Mouse (Mus musculus): Measurements from ENCODE around the gene Gbp2b.
A peak's percentile ranks its signal among the peaks of the same experiment; 100 is the strongest.
"Not testable (repeated sequence)": the region's sequence is repeated elsewhere in the genome, so short reads cannot be mapped to it uniquely, and the experiment has no call there.

Gbp2b gene

GRCm38 (mm10) chr3:142594547-142594946 is at the start of gene Gbp2b:
Gbp2b (plus strand) TSS chr3:142594847.
- no peak for DNase-seq

DNA sequence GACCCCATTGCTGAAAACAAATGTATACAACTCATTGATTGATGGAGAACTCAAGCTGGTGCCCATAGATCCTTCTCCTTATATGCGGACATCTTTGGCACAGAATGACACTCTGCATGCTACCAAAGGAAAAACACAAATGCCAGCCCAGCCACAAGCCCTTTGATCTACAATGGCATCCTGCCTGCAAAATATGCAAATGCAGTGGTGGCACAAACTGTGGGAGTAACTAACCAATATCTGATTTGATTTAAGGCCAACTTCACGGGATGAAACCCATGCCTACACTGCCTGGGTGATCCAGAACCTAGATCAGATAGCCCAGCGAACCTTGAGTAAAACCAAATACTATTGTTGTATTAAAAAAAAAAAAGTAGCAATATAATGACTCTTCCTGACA is 48.0 kb upstream of the Gbp2b start:
- DNase-seq = no peak

GRCm38 (mm10) chr3:142550052-142550676 is 44.5 kb upstream of the Gbp2b start:
- DNase-seq = no peak

GRCm38 (mm10) chr3:142554601-142555000 is 40.0 kb upstream of the Gbp2b start:
- no peak for DNase-seq

DNA sequence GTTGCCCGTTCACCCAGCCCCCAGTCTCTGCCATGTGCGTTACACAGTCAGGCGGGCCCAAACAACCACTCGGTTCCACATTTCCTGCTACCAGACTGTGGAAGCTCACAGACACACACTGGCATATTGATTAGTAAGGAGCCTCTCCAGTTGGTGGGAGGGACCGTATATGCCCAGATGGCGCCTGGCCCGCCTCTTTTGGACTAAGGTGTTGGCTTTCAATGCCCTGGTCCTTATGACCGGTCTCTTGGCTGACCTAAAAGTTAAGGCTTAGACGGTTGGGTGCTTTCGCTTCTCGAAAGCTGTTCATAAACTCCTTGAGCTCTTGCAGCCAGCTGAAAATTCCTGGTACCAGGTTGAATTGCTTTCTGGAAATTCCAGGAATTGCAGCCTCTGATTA is 39.0 kb upstream of the Gbp2b start:
- no peak for DNase-seq

DNA sequence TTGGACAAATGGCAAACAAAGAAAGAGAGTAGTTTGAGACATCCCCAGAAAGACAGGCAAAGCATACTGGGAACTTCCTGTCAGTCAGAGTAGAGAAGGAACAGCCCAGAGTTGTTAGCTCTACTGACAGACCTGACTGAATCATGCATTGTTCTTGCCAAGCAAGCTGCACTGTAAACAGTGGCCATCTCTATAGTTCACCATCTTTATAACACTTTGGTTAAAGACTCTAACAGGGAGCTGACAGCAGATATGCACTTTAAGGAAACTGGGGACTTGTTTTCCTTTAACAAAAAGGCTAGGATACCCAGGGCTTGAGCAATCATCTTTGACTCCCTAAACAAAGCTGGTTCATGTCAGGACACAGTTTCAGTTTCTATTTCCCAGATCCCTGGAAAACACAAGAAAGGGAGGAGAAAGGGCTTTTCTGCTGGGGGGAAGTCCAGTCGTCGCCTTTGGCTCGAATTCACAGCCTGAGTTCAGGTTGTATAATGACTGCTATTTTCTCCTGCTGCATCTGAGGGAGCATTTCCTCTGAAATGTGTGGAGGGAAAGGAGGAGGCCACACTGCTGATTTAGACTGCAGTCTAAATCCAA is 34.9 kb upstream of the Gbp2b start, which contains the start of gene Gbp3:
Gene Gbp3, plus strand, starts transcription at position 395 of the 597 bp plus-strand sequence.
- peak; percentile 60 for DNase-seq

GRCm38 (mm10) chr3:142560296-142560948 is 34.2 kb upstream of the Gbp2b start:
- DNase-seq = peak; percentile 93

GRCm38 (mm10) chr3:142561045-142561646 is 33.5 kb upstream of the Gbp2b start:
- no peak for DNase-seq

GRCm38 (mm10) chr3:142561666-142562065 is 33.0 kb upstream of the Gbp2b start:
- DNase-seq = no peak

- DNase-seq = not testable (repeated sequence)
Observed at GRCm38 (mm10) chr3:142567490-142567889, 27.2 kb upstream of the Gbp2b start.

- DNase-seq = no peak
Observed at GRCm38 (mm10) chr3:142570738-142571137, 23.9 kb upstream of the Gbp2b start.

GRCm38 (mm10) chr3:142577108-142577507 is 17.5 kb upstream of the Gbp2b start:
- no peak for DNase-seq

DNA sequence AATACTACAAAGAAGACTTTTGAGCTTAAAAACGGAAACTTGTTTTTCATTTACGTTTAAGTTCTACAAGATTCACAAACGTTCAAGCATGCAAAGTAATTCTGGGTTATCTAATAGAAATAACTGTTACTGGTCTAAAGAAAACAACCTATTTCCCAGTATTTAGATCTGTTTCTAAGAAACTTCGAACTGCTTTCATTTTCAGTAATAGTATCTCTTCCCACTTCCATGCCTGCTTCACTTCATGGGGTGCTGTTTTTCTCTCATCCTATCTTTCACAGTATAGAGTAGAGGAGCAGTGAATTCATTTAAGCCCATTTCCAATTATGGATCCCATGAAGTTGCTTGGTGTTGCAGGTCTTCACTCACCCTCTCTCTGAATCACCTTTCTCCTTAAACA is 16.3 kb upstream of the Gbp2b start:
- DNase-seq = no peak

DNA sequence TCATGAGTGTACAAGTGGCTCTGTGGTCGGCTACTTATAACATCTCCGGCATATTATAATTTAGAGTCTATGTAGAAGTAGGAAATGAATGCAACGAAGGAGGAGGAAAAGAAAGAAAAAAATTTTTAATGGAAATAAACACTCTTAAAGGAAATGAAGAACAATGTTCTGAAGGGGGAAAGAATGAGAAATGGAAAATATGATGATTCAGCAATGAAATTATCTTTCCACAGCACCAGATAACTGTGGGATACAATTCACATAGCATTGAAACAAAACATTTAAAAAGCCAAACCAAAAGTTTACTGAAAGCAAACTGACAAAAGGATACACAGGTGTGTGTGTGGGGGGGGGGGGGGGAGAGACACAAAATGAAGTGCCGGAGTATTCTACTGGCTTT is 11.6 kb upstream of the Gbp2b start:
- no peak for DNase-seq

- peak; percentile 16 for DNase-seq
Observed at GRCm38 (mm10) chr3:142587386-142587785, 7.3 kb upstream of the Gbp2b start.

DNA sequence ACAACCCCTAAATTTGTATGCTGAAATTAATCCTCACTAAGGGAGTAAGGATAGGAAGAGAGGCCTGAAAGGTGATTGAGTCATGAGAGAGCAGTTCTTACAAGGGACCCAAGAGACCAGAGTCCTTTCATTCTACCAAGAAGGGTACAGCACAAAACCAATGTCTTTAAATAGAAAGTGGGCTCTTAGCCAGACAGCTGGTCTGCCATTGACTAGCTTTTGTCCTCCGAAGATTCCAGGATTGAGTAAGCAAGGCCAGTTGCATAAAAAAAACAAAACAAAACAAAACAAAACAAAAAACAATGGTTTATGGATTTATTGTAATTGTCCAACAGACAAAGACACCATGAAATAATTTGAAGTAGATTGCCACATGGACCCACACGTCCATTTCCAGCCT is 5.8 kb upstream of the Gbp2b start:
- DNase-seq = no peak

GRCm38 (mm10) chr3:142590431-142591067 is 4.1 kb upstream of the Gbp2b start:
- DNase-seq = no peak

DNA sequence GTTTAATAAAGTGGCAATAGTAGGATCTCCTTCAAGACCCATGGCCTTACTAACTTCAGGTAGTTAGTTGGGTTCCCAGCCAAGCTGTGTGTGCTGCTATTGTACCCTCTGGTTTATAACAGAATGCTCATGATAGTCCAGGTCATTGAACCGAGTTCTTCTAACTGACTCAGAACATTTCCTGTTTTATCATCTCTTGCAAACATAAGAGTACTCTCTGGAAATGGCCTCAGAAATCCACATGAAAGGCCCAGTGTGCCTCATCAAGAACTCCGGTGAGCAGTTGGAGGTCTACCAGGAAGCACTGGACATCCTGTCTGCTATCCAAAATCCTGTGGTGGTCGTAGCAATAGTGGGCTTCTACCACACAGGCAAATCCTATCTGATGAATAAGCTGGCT is 3.3 kb downstream of the Gbp2b start:
- no peak for DNase-seq

- no peak for DNase-seq
Observed at GRCm38 (mm10) chr3:142601675-142602074, 7.0 kb downstream of the Gbp2b start.

GRCm38 (mm10) chr3:142618658-142619057 is 24.0 kb downstream of the Gbp2b start:
- no peak for DNase-seq

GRCm38 (mm10) chr3:142619606-142620005 is 25.0 kb downstream of the Gbp2b start:
- peak; percentile 10 for DNase-seq

DNA sequence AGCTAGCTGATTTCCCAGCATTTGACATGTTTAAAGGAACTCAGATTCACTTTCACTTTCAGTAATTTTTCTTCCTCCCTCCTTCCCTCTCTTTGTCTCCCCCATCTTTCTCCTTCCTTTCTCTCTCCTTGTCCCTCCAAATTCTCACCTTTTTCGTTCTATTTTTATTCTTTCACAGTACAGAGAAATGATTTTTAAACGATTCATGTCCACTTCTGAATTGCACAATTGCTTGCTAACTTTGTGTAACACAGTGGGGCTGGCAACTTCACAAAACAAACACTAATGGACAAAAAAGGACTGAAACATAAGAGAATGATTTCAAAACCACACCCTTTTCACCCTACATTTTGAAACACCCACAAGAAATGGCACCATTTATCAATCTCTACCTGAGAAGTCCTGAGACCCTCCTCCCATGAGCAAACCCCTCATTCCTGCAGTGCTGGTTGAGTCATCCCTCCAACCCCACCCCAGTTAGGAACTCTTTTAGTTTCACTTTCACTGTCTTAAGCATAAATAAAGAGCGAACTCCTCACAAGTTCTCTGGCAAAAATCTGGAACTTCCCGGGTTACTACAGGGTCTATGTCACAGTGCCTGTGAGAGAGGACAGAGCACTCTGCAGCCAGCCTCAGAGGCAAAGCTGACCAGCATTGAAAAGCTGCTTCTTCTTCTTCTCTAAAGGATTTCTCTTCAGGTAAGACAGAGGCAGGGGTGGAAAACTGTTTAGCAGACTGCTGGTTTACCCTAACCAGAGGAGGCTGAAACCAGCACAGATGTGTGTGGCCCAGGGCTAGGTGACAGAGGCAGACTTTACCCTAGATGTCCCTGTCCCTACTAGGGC is 25.7 kb downstream of the Gbp2b start, which contains the start of gene Gbp2:
Gene Gbp2, plus strand, starts transcription at position 492 of the 845 bp plus-strand sequence.
- peak; percentile 73 for DNase-seq
